Mouse (Mus musculus) embryonic facial prominence, embryonic 14.5 days (tissue): ENCODE results near the gene Akap7. TPM values are rescaled to one million over a fixed set of nuclear protein-coding genes. Genes with fewer than 3 reads are reported as not detected.

Source experiments
- ATAC-seq: fragments of 200-750 bp; cut with Nextera tagmentation; 2 replicates; pipeline ENCODE4 v1.8.0; 2017; ENCODE audit warnings: low read depth, moderate number of reproducible peaks, moderate TSS enrichment
- DNase-seq: peaks from one replicate; pipeline ENCODE4 v3.0.0-alpha.2; 2015; ENCODE audit warnings: low spot score
- H3K27ac ChIP-seq: fragments of 300-500 bp; sonication (generic); replicated peaks from 2 replicates; pipeline ENCODE4 v1.5.1; 2014; ENCODE audit warnings: low read depth, mild to moderate bottlenecking, low read length, moderate library complexity
- H3K27me3 ChIP-seq: fragments of 300-500 bp; sonication (generic); replicated peaks from 2 replicates; pipeline ENCODE4 v1.6.1; 2014; ENCODE audit warnings: low read length; ENCODE audit not compliant: control insufficient read depth, insufficient read depth
- H3K36me3 ChIP-seq: fragments of 300-500 bp; sonication (generic); 2 replicates; pipeline ENCODE4 v1.6.1; 2014; ENCODE audit warnings: low read length, mixed read lengths; ENCODE audit not compliant: control insufficient read depth, insufficient read depth
- H3K4me1 ChIP-seq: fragments of 300-500 bp; sonication (generic); 2 replicates; pipeline ENCODE4 v1.6.1; 2014; ENCODE audit warnings: antibody characterized with exemption, low read length; ENCODE audit not compliant: control insufficient read depth, insufficient read depth
- H3K4me2 ChIP-seq: fragments of 300-500 bp; sonication (generic); 2 replicates; pipeline ENCODE4 v1.6.1; 2014; ENCODE audit warnings: low read depth, mild to moderate bottlenecking, low read length, moderate library complexity, mixed read lengths
- H3K4me3 ChIP-seq: fragments of 300-500 bp; sonication (generic); 2 replicates; pipeline ENCODE4 v1.5.1; 2014; ENCODE audit warnings: low read depth, mild to moderate bottlenecking, low read length
- H3K9ac ChIP-seq: fragments of 300-500 bp; sonication (generic); 2 replicates; pipeline ENCODE4 v1.6.1; 2014; ENCODE audit warnings: low read depth, mild to moderate bottlenecking, low read length, moderate library complexity, mixed read lengths
- H3K9me3 ChIP-seq: fragments of 300-500 bp; sonication (generic); 2 replicates; pipeline ENCODE4 v1.6.1; 2016; ENCODE audit warnings: low read length; ENCODE audit not compliant: control insufficient read depth
- WGBS: fragments of 180-500 bp; shearing (Covaris S2); extraction: QIAGEN DNeasy Blood & Tissue Kit; methylation state at CpG from one replicate; pipeline ENCODE4 v1.1.7; 2014; 5-methylcytosine and 5-hydroxymethylcytosine counted together
- polyA plus RNA-seq: library from polyadenylated mRNA; unstranded; fragments of >200 nt; fragmentation: Nextera tagmentation; extraction: Ambion mirVana; gene quantifications from 2 replicates; pipeline ENCODE4 v1.2.1, GENCODE M21; 2014

Gene Akap7
- polyA plus RNA-seq, 1 experiment from 2014 or later = 17.5 TPM

DNA sequence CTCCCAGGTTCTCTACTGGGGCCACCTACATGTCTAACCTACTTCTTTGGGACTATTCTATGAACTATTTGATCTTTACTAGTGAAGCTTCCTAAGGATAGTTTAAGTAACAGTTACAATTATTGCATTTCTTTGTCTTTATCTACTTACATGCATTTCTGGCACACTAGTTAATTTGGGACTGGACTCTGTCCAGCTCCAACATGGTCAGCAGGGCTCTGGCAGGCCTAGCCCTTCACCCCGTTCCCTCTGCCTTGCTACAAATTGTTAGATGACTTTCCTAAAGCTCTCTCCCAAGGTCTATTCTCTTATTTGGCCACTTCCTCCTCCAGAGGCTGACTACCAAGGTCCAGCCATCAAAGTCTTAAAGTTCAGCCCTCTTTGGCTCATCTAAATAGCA is 165.9 kb downstream of the Akap7 start:
- Histone ChIP-seq H3K4me1 (0 out of 2 replicates have a peak, but pooled peaks cover 4% of the 10 kb centered on the region), H3K4me2 (no peak overlapping the region), H3K27ac (no peak overlapping the region), H3K27me3 (no peaks in the 10 kb centered on the region), H3K9me3 (0 out of 2 replicates have a peak, but pooled peaks cover 5% of the 10 kb centered on the region), H3K9ac (no peak overlapping the region), H3K4me3 (no peak overlapping the region), H3K36me3 (no peaks in the 10 kb centered on the region)
- 81% methylated on average over 1 of the region's 1 CpGs for WGBS
- DNase-seq (no peak), ATAC-seq (no peak)

DNA sequence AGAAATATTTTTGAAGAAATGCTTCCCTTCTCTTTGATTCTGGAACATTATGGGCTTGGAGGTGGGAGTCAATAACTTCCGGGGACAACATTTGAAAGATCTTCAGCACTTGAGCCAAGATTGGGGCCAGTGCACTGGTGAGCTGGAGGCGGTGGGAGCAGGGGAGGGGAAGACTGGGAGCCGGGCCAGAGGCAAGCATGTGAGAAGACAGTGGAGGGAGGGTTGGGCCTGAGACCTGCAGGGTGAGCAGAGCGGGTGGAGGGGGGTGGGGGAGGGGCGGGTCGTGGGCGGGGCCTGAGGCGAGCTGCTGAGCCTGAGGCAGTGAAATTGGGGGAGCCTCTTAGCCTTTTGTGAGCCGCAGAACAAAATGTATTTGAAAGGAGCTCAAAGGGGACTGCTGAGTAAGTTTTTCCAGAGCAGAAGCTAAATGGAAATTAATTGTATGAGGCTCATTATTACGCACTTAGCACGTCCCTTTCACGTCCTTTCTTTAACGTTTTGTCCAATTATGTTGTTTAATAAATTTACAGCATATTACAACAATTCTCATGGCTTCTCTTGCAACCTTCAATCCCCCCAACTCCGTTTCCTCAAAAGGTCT is 167.4 kb downstream of the Akap7 start:
- peak; percentile 76 for DNase-seq
- H3K9ac ChIP-seq = no peak overlapping the region
- H3K4me3 ChIP-seq = no peak overlapping the region
- H3K9me3 ChIP-seq = 0 out of 2 replicates have a peak, but pooled peaks cover 5% of the 10 kb centered on the region
- H3K4me1 ChIP-seq = 0 out of 2 replicates have a peak, but pooled peaks cover 4% of the 10 kb centered on the region
- ATAC-seq = peak; percentile 94
- no peaks in the 10 kb centered on the region for H3K27me3 ChIP-seq
- H3K4me2 ChIP-seq = no peak overlapping the region
- H3K27ac ChIP-seq = no peak overlapping the region
- no peaks in the 10 kb centered on the region for H3K36me3 ChIP-seq
- 26% methylated on average over 12 of the region's 14 CpGs for WGBS

DNA sequence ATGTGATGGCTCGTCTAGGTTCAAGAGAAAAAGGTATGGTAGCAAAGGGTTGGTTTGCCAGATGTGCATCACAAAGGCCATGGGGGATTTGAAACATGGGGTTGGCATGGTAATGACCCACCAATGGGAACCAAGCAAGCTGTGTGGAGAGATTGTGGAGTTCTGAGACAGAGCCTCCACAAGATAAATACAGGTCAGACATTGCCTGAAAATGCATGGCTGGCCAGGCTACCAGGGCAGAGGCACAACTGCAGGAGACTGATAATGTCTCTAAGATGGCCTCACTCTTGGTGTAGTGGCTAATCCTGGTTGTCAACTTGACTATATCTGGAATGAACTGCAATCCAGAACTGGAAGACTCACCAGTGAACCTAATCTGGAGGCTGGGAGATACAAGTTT is 174.1 kb downstream of the Akap7 start:
- Histone ChIP-seq H3K4me1 (no peaks in the 10 kb centered on the region), H3K9ac (no peak overlapping the region), H3K9me3 (0 out of 2 replicates have a peak, but pooled peaks cover 3% of the 10 kb centered on the region), H3K36me3 (no peaks in the 10 kb centered on the region), H3K27me3 (no peaks in the 10 kb centered on the region), H3K27ac (no peak overlapping the region), H3K4me2 (no peak overlapping the region), H3K4me3 (no peak overlapping the region)
- ATAC-seq (no peak), DNase-seq (no peak)
- 79% methylated on average over 1 of the region's 1 CpGs for WGBS

DNA sequence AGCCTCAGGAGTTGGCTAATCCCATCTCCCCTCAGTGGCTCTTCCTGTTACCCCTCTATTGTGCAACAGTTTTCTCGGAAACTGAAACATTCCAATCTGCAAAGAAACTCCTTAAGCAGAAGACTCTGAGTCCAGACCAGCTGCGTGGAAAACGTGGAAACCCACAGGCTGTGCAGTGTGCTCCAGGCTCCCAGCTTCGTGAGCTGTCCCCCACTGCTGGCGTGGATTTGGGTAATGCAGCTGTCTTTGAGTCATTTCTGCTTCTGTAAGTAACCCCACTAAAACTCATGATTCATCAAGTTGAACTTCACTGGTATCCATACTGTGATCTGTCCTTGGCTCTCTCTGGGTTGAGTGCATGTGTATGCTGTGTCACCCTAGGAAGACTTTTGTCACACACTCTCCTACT is 179.2 kb downstream of the Akap7 start:
- Histone ChIP-seq H3K27me3 (no peaks in the 10 kb centered on the region), H3K4me1 (no peaks in the 10 kb centered on the region), H3K27ac (no peak overlapping the region), H3K9me3 (no peaks in the 10 kb centered on the region), H3K36me3 (no peaks in the 10 kb centered on the region), H3K9ac (no peak overlapping the region), H3K4me3 (no peak overlapping the region), H3K4me2 (no peak overlapping the region)
- ATAC-seq = no peak
- peak; percentile 12 for DNase-seq
- WGBS = 72% methylated on average over 5 of the region's 5 CpGs

DNA sequence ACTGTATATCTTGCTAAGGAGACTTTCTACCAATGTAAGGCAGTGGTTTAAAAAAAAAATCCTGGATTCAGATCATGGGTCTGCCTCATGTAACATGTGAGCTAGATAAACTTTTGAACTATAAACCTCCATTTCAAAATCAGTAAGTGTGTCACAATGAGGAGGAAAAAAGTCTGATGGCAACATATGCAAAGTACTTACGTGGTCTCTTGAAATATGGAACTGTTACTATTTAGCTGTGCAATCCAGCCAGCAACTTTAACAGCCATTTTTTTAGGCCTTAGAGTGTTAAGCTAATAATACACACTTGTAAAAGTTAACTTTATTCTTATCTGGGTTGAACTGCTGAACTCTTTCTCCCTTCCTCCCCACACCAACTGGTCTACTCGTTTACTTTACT is 181.6 kb downstream of the Akap7 start:
- no peak overlapping the region for H3K27ac ChIP-seq
- no peak overlapping the region for H3K9ac ChIP-seq
- WGBS = 88% methylated on average over 2 of the region's 2 CpGs
- no peaks in the 10 kb centered on the region for H3K4me1 ChIP-seq
- H3K4me3 ChIP-seq = no peak overlapping the region
- H3K9me3 ChIP-seq = no peaks in the 10 kb centered on the region
- DNase-seq = no peak
- H3K36me3 ChIP-seq = no peaks in the 10 kb centered on the region
- no peak for ATAC-seq
- no peaks in the 10 kb centered on the region for H3K27me3 ChIP-seq
- H3K4me2 ChIP-seq = no peak overlapping the region

DNA sequence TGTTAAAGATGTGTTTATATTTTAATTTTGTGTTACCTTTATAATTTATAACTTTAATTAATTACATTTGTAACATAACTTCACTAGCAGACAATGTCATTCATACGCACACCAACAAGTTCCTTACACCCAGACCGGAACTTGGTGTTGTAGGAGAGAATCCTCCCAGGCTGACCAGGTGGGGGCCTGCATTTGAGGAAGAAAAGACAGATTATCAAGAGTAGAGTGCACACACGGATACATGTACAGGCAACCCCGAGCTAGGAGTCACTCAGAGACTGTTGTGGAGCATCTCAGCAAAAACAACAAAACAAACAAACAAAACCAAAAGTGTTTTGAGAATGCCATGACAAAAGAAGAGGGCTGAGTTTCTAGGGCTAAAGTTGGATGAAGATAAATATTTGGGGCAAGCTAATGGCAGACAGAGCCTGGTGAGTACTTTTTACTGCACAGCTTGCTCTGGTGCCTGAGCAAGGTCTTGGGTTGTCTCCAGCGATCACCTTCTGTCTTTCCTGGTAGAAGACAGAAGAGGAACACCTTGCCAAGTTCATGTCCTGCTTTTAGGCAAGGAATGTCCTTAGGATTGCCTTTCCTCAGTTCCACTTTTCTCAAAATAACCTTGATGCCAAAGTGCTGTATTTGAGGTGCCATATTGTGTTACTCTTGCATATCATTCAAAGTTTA is 186.7 kb downstream of the Akap7 start:
- Histone ChIP-seq H3K4me1 (no peaks in the 10 kb centered on the region), H3K27ac (no peak overlapping the region), H3K36me3 (no peaks in the 10 kb centered on the region), H3K27me3 (no peaks in the 10 kb centered on the region), H3K9ac (no peak overlapping the region), H3K4me2 (no peak overlapping the region), H3K4me3 (no peak overlapping the region), H3K9me3 (no peaks in the 10 kb centered on the region)
- 89% methylated on average over 5 of the region's 5 CpGs for WGBS
- DNase-seq = no peak
- ATAC-seq = no peak

Other genes starting within 250 kb of the Akap7 start
- gene Epb41l2, start 51.9 kb upstream of the Akap7 start, polyA plus RNA-seq = 86.7 and 90.3 TPM in 2 replicates
- gene Smlr1, start 228.4 kb upstream of the Akap7 start, polyA plus RNA-seq = not detected in 2 replicates